Mouse (Mus musculus): ENCODE measurements around the gene Inhbc. TPM values are rescaled to one million over a fixed set of nuclear protein-coding genes. Genes with fewer than 3 reads are reported as not detected.
A peak's percentile ranks its signal among the peaks of the same experiment; 100 is the strongest.
"Not testable (repeated sequence)": the region's sequence is repeated elsewhere in the genome, so short reads cannot be mapped to it uniquely, and the experiment has no call there.

The Inhbc gene
- total RNA-seq, 1 experiment from 2014 or later, result not detected

- peak; percentile 73 for ATAC-seq (ENCODE audit: extremely low read depth, insufficient number of reproducible peaks, low FRiP score, poor library complexity, severe bottlenecking)
These were observed 57.9 kb downstream of the Inhbc start for GRCm38 (mm10) chr10:127312356-127312676.

- peak; percentile 93 for ATAC-seq (ENCODE audit: extremely low read depth, insufficient number of reproducible peaks, low FRiP score, poor library complexity, severe bottlenecking)
These were observed 58.5 kb downstream of the Inhbc start, which contains the start of gene Mars for GRCm38 (mm10) chr10:127311476-127312355. Mars (minus strand) TSS chr10:127311786.

GRCm38 (mm10) chr10:127310523-127311475 is 59.4 kb downstream of the Inhbc start:
- ATAC-seq (ENCODE audit: extremely low read depth, insufficient number of reproducible peaks, low FRiP score, poor library complexity, severe bottlenecking), result no peak

GRCm38 (mm10) chr10:127309167-127309566 is 61.1 kb downstream of the Inhbc start:
- not testable (repeated sequence) for ATAC-seq (ENCODE audit: extremely low read depth, insufficient number of reproducible peaks, low FRiP score, poor library complexity, severe bottlenecking)

Other genes with a start within 250 kb of the Inhbc start
- 157 and 176 TPM in 2 replicates for gene Os9, start 249.3 kb downstream of the Inhbc start, total RNA-seq (2017)
- gene B4galnt1, start 205.2 kb downstream of the Inhbc start, total RNA-seq (2017), result 246 and 273 TPM in 2 replicates
- 2.5 and 3.0 TPM in 2 replicates for gene Slc26a10, start 189.8 kb downstream of the Inhbc start, total RNA-seq (2017)
- gene Arhgef25, start 180.3 kb downstream of the Inhbc start, total RNA-seq (2017), result not detected in 2 replicates
- gene Dtx3, start 174.7 kb downstream of the Inhbc start, total RNA-seq (2017), result 9.0 and 11.5 TPM in 2 replicates
- 36.5 and 37.1 TPM in 2 replicates for gene Pip4k2c, start 158.8 kb downstream of the Inhbc start, total RNA-seq (2017)
- gene Kif5a, start 107.1 kb downstream of the Inhbc start, total RNA-seq (2017), result not detected in 2 replicates
- gene Dctn2, start 104.1 kb downstream of the Inhbc start, total RNA-seq (2017), result 89.5 and 94.5 TPM in 2 replicates
- 19.9 and 27.8 TPM in 2 replicates for gene Mbd6, start 81.4 kb downstream of the Inhbc start, total RNA-seq (2017)
- gene Mars, start 58.6 kb downstream of the Inhbc start, total RNA-seq (2017), result 57.0 and 63.3 TPM in 2 replicates
- gene Arhgap9, start 48.5 kb downstream of the Inhbc start, total RNA-seq (2017), result 146 and 150 TPM in 2 replicates
- gene Gli1, start 28.5 kb downstream of the Inhbc start, total RNA-seq (2017), result not detected in 2 replicates
- 0.12 TPM in 1 of 2 replicates, not detected in the other for gene Inhbe, start 16.0 kb downstream of the Inhbc start, total RNA-seq (2017)
- 51.8 and 67.4 TPM in 2 replicates for gene R3hdm2, start 9.9 kb upstream of the Inhbc start, total RNA-seq (2017)
- gene Stac3, start 131.3 kb upstream of the Inhbc start, total RNA-seq (2017), result 6.0 and 9.8 TPM in 2 replicates
- not detected in 2 replicates for gene Ndufa4l2, start 144.5 kb upstream of the Inhbc start, total RNA-seq (2017)
- gene Shmt2, start 152.0 kb upstream of the Inhbc start, total RNA-seq (2017), result 22.8 and 25.0 TPM in 2 replicates
- gene Nxph4, start 164.1 kb upstream of the Inhbc start, total RNA-seq (2017), result not detected in 2 replicates

All from neutrophil, adult 5-6 weeks (primary cell).